Mouse (Mus musculus): ENCODE measurements around the gene Uimc1.

DNA sequence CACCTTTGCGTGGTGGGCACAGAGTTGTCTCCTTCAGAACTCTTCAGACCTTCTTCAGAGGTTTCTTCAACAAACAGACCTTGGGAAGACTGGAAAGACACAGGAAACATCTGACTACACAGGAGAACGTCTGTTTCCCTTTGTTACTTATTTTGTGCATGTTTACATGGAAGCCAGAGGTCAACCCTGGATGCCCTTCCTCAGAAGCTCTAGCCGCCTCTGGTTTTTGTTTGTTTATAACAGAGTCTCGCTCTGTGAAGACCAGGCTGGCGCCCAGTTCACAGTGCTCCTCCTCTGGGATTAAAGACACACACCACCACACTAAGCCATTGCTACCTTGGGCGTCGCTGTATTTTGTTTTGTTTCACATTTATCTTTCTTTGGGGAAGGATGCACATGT is 30.4 kb downstream of the Uimc1 start:
- TF ChIP-seq POLR2A (IDR thresholded peaks at IDR 0.05; ENCODE audit: insufficient read depth, low read length) (no peak), CTCF (IDR thresholded peaks at IDR 0.05; ENCODE audit: low read depth, low read length) (no peak)
